Mouse (Mus musculus) CH12F3 (cell line): Measurements from ENCODE around the gene Tulp3.

Experiments used
- in situ Hi-C: fragments of 300-500 bp; cut with MboI; formaldehyde crosslinking; loops from 2 replicates; pipeline ENCODE4 v1.14.3; 2020; ENCODE audit warnings: low sequenced_read_pairs

Tulp3 gene

GRCm38 (mm10) chr6:128299292-128300133 is 56.1 kb downstream of the Tulp3 start:
- in situ Hi-C loops: no loop called here

- in situ Hi-C loops: no loop called here
These were observed 57.4 kb downstream of the Tulp3 start for GRCm38 (mm10) chr6:128298246-128298645.

- in situ Hi-C loops: no loop called here
These were observed 58.8 kb downstream of the Tulp3 start for GRCm38 (mm10) chr6:128296750-128297393.

- in situ Hi-C loops: no loop called here
These were observed 59.5 kb downstream of the Tulp3 start for GRCm38 (mm10) chr6:128295876-128296749.

GRCm38 (mm10) chr6:128291284-128291683 is 64.4 kb downstream of the Tulp3 start:
- in situ Hi-C loops: no loop called here

- in situ Hi-C loops: no loop called here
These were observed 67.0 kb downstream of the Tulp3 start for GRCm38 (mm10) chr6:128288681-128289080.

GRCm38 (mm10) chr6:128285792-128286430 is 69.7 kb downstream of the Tulp3 start:
- in situ Hi-C loops: no loop called here

- in situ Hi-C loops: no loop called here
These were observed 73.5 kb downstream of the Tulp3 start for GRCm38 (mm10) chr6:128282126-128282525.

- in situ Hi-C loops: no loop called here
These were observed 75.0 kb downstream of the Tulp3 start for GRCm38 (mm10) chr6:128280472-128281145.

GRCm38 (mm10) chr6:128279608-128280007 is 76.0 kb downstream of the Tulp3 start:
- in situ Hi-C loops: no loop called here

- in situ Hi-C loops: no loop called here
These were observed 76.6 kb downstream of the Tulp3 start for GRCm38 (mm10) chr6:128279099-128279498.

- in situ Hi-C loops: no loop called here
These were observed 78.2 kb downstream of the Tulp3 start for GRCm38 (mm10) chr6:128277132-128278085.

GRCm38 (mm10) chr6:128276349-128276748 is 79.3 kb downstream of the Tulp3 start:
- in situ Hi-C loops: no loop called here

GRCm38 (mm10) chr6:128275506-128276064 is 80.1 kb downstream of the Tulp3 start:
- in situ Hi-C loops: no loop called here

- in situ Hi-C loops: no loop called here
These were observed 82.1 kb downstream of the Tulp3 start for GRCm38 (mm10) chr6:128273507-128273906.

- in situ Hi-C loops: no loop called here
These were observed 82.9 kb downstream of the Tulp3 start for GRCm38 (mm10) chr6:128272754-128273153.
